Mouse (Mus musculus) CH12.LX (cell line): ENCODE results near the gene Scaf4. TPM values are rescaled to one million over a fixed set of nuclear protein-coding genes. Genes with fewer than 3 reads are reported as not detected.

Experiments
- DNase-seq: peaks from one replicate; pipeline ENCODE4 v3.0.0-alpha.2; 2013; ENCODE audit errors: extremely low read depth
- H3K27ac ChIP-seq: 2 replicates; pipeline ENCODE4 v1.5.1; 2012; ENCODE audit warnings: low read depth, mild to moderate bottlenecking, control low read depth, moderate library complexity; ENCODE audit not compliant: insufficient read depth
- H3K27me3 ChIP-seq: replicated peaks from 2 replicates; pipeline ENCODE3; 2012; ENCODE audit warnings: inconsistent platforms
- H3K36me3 ChIP-seq, 2 experiments: replicated peaks in 1 of 2; 2 replicates each; pipeline versions ENCODE3 to v1.6.1; 2012; ENCODE audit warnings: inconsistent platforms in 1 of 2, low read length in 1 of 2, mild to moderate bottlenecking in 1 of 2, mixed read lengths in 1 of 2, moderate library complexity in 1 of 2; ENCODE audit not compliant: control insufficient read depth in 1 of 2, insufficient read depth in 1 of 2
- H3K4me1 ChIP-seq, 2 experiments: 2 replicates each; pipeline ENCODE4 v1.6.1; 2012; ENCODE audit warnings: inconsistent platforms in 1 of 2, moderate library complexity in 1 of 2; ENCODE audit not compliant: insufficient read depth in 2 of 2, control insufficient read depth in 1 of 2
- H3K4me2 ChIP-seq: 2 replicates; pipeline ENCODE4 v1.6.1; 2012; ENCODE audit warnings: low read depth, mild to moderate bottlenecking, control low read depth; ENCODE audit not compliant: poor library complexity, insufficient read depth, severe bottlenecking
- H3K4me3 ChIP-seq, 3 experiments: fragments of 150-350 bp in 1 of 3; sonication (generic) in 1 of 3; replicated peaks in 1 of 3; 2 replicates each; pipeline versions ENCODE3 to v1.5.1; 2011 to 2012; ENCODE audit warnings: low read depth in 2 of 3, low read length in 2 of 3, mild to moderate bottlenecking in 2 of 3, moderate library complexity in 2 of 3, control low read depth in 1 of 3, improper control_type of control experiment in 1 of 3, inconsistent platforms in 1 of 3, mixed read lengths in 1 of 3; ENCODE audit not compliant: poor library complexity in 1 of 3
- H3K79me2 ChIP-seq: replicated peaks from 2 replicates; pipeline ENCODE4 v1.6.1; 2012; ENCODE audit warnings: mild to moderate bottlenecking, moderate library complexity; ENCODE audit not compliant: control insufficient read depth, poor library complexity, insufficient read depth, severe bottlenecking; ENCODE audit errors: extremely low read depth
- H3K9ac ChIP-seq: 2 replicates; pipeline ENCODE4 v1.6.1; 2012; ENCODE audit warnings: low read depth, mild to moderate bottlenecking, control low read depth, moderate library complexity; ENCODE audit not compliant: insufficient read depth
- H3K9me3 ChIP-seq: replicated peaks from 2 replicates; pipeline ENCODE3; 2012; ENCODE audit warnings: low read length, inconsistent platforms, mixed read lengths
- BHLHE40 ChIP-seq: IDR thresholded peaks from 2 replicates; pipeline ENCODE4 v1.6.1; 2011; ENCODE audit warnings: mild to moderate bottlenecking, low read depth, low read length, improper control_type of control experiment
- EP300 ChIP-seq: IDR thresholded peaks from 2 replicates; pipeline ENCODE4 v1.6.1; 2011; ENCODE audit warnings: low read length, improper control_type of control experiment
- ETS1 ChIP-seq: conservative IDR thresholded peaks from 2 replicates; pipeline ENCODE4 v1.6.1; 2012; ENCODE audit warnings: low read depth, mild to moderate bottlenecking, inconsistent platforms, low read length, improper control_type of control experiment, moderate library complexity
- HCFC1 ChIP-seq: IDR thresholded peaks from 2 replicates; pipeline ENCODE4 v1.6.1; 2012; ENCODE audit warnings: low read depth, mild to moderate bottlenecking, inconsistent platforms, low read length, improper control_type of control experiment
- IRF4 ChIP-seq: IDR thresholded peaks from 2 replicates; pipeline ENCODE4 v1.6.1; 2014; ENCODE audit warnings: low read depth, mild to moderate bottlenecking, inconsistent platforms, low read length, improper control_type of control experiment
- JUN ChIP-seq: IDR thresholded peaks from 2 replicates; pipeline ENCODE4 v1.6.1; 2011; ENCODE audit warnings: low read depth, mild to moderate bottlenecking, low read length, improper control_type of control experiment, moderate library complexity; ENCODE audit not compliant: insufficient read depth
- JUND ChIP-seq: conservative IDR thresholded peaks from 2 replicates; pipeline ENCODE4 v1.6.1; 2011; ENCODE audit warnings: low read depth, low read length, improper control_type of control experiment
- MAFK ChIP-seq: IDR thresholded peaks from 2 replicates; pipeline ENCODE4 v1.6.1; 2011; ENCODE audit warnings: low read length, improper control_type of control experiment; ENCODE audit not compliant: insufficient replicate concordance
- MAZ ChIP-seq: IDR thresholded peaks from 2 replicates; pipeline ENCODE4 v1.6.1; 2012; ENCODE audit warnings: low read depth, mild to moderate bottlenecking, inconsistent platforms, low read length, improper control_type of control experiment, moderate library complexity
- MYC ChIP-seq: IDR thresholded peaks from 2 replicates; pipeline ENCODE4 v1.6.1; 2011; ENCODE audit warnings: low read depth, mild to moderate bottlenecking, improper control_type of control experiment, low read length
- NELFE ChIP-seq: IDR thresholded peaks from 2 replicates; pipeline ENCODE4 v1.6.1; 2011; ENCODE audit warnings: low read depth, low read length, improper control_type of control experiment
- POLR2A ChIP-seq: IDR thresholded peaks from 2 replicates; pipeline ENCODE4 v1.6.1; 2011; ENCODE audit warnings: low read depth, mild to moderate bottlenecking, improper control_type of control experiment, low read length
- POLR2AphosphoS2 ChIP-seq: IDR thresholded peaks from 2 replicates; pipeline ENCODE4 v1.6.1; 2011; ENCODE audit warnings: low read depth, low read length, improper control_type of control experiment
- RAD21 ChIP-seq: IDR thresholded peaks from 2 replicates; pipeline ENCODE4 v1.6.1; 2011; ENCODE audit warnings: low read depth, mild to moderate bottlenecking, low read length, improper control_type of control experiment, moderate library complexity
- SIN3A ChIP-seq: IDR thresholded peaks from 2 replicates; pipeline ENCODE4 v1.6.1; 2012; ENCODE audit warnings: low read length, improper control_type of control experiment, inconsistent platforms
- SMC3 ChIP-seq: IDR thresholded peaks from 2 replicates; pipeline ENCODE4 v1.6.1; 2011; ENCODE audit warnings: low read depth, low read length, improper control_type of control experiment
- TBP ChIP-seq: conservative IDR thresholded peaks from 2 replicates; pipeline ENCODE4 v1.6.1; 2011; ENCODE audit warnings: low read depth, low read length, improper control_type of control experiment
- UBTF ChIP-seq: IDR thresholded peaks from 2 replicates; pipeline ENCODE4 v1.6.1; 2012; ENCODE audit warnings: low read depth, mild to moderate bottlenecking, inconsistent platforms, low read length, improper control_type of control experiment, moderate library complexity
- USF1 ChIP-seq: IDR thresholded peaks from 2 replicates; pipeline ENCODE4 v1.6.1; 2014; ENCODE audit warnings: low read depth, mild to moderate bottlenecking, inconsistent platforms, low read length, improper control_type of control experiment
- ZC3H11A ChIP-seq: IDR thresholded peaks from 2 replicates; pipeline ENCODE4 v1.6.1; 2012; ENCODE audit warnings: low read depth, mild to moderate bottlenecking, inconsistent platforms, low read length, improper control_type of control experiment
- ZMIZ1 ChIP-seq: IDR thresholded peaks from 2 replicates; pipeline ENCODE4 v1.6.1; 2012; ENCODE audit warnings: low read depth, mild to moderate bottlenecking, inconsistent platforms, low read length, improper control_type of control experiment
- ZNF384 ChIP-seq: IDR thresholded peaks from 2 replicates; pipeline ENCODE4 v1.6.1; 2012; ENCODE audit warnings: low read depth, low read length, improper control_type of control experiment, inconsistent platforms
- dilution Hi-C: fragments of 300-500 bp; cut with MboI; formaldehyde crosslinking; loops from 2 replicates; pipeline ENCODE4 v1.14.3; 2020; ENCODE audit warnings: low sequenced_read_pairs; ENCODE audit not compliant: extremely low pct_unique_long_range_greater_than_20kb, extremely low pct_ligation_motif_present
- in situ Hi-C: fragments of 300-500 bp; cut with MboI; formaldehyde crosslinking; loops from 3 replicates; pipeline ENCODE4 v1.14.3; 2019; ENCODE audit warnings: low sequenced_read_pairs, low pct_ligation_motif_present, low pct_unique_long_range_greater_than_20kb, mixed read lengths
- polyA plus RNA-seq: library from polyadenylated mRNA; unstranded; fragments of >175 nt; gene quantifications from 2 replicates; pipeline ENCODE4 v1.2.1, GENCODE M21; 2012; ENCODE audit warnings: low read depth; ENCODE audit not compliant: insufficient read length
- total RNA-seq, 2 experiments: library from RNA; depleted of rRNA; stranded (reverse); fragments of 300-350 nt in 1 of 2; fragments of >200 nt in 1 of 2; gene quantifications; 2 replicates each; pipeline ENCODE4 v1.2.3; 2012 to 2014

Gene Scaf4
- total and polyA plus RNA-seq, 3 experiments, result 6.0 to 60.4 (median 17.5) TPM

GRCm38 (mm10) chr16:90297479-90298425 is 13.4 kb upstream of the Scaf4 start:
- H3K79me2 ChIP-seq, result no peaks in the 10 kb centered on the region
- H3K36me3 ChIP-seq, result no peaks in the 10 kb centered on the region
- no peak for DNase-seq
- no peaks in the 10 kb centered on the region for H3K9me3 ChIP-seq
- peaks cover 4% of the 10 kb centered on the region for H3K27me3 ChIP-seq
- no peak for TF ChIP-seq JUN
- no peak for TF ChIP-seq SMC3
- no peak for TF ChIP-seq POLR2A
- TF ChIP-seq JUND, result no peak
- TF ChIP-seq ETS1, result no peak
- no peak for TF ChIP-seq MAZ
- no peak for TF ChIP-seq TBP
- TF ChIP-seq RAD21, result no peak
- TF ChIP-seq MAFK, result no peak
- no peak for TF ChIP-seq NELFE
- no peak for TF ChIP-seq MYC
- TF ChIP-seq HCFC1, result no peak
- no peak overlapping the region for H3K9ac ChIP-seq
- no peak overlapping the region for H3K4me2 ChIP-seq
- peaks cover 2 to 32% of the 10 kb centered on the region in 2 experiments; a peak in 2 of 4 replicates for H3K4me1 ChIP-seq
- dilution Hi-C loops (no loop called here), in situ Hi-C loops (no loop called here)
- H3K4me3 ChIP-seq, result no peak overlapping the region
- no peak overlapping the region for H3K27ac ChIP-seq

GRCm38 (mm10) chr16:90291675-90292074 is 7.4 kb upstream of the Scaf4 start:
- Histone ChIP-seq H3K4me3 (no peak overlapping the region), H3K79me2 (no peaks in the 10 kb centered on the region), H3K9me3 (no peaks in the 10 kb centered on the region), H3K27me3 (peaks cover 2% of the 10 kb centered on the region), H3K27ac (no peak overlapping the region)
- in situ Hi-C loops, result no loop called here
- no peak for DNase-seq
- TF ChIP-seq USF1 (no peak), BHLHE40 (no peak), ZNF384 (no peak), ZC3H11A (no peak), ZMIZ1 (no peak), POLR2A (no peak), EP300 (no peak), JUND (no peak), POLR2AphosphoS2 (no peak), ETS1 (no peak), UBTF (no peak), IRF4 (no peak), SIN3A (no peak)
- TF ChIP-seq, all 38 proteins: peak for 0
- Histone ChIP-seq H3K36me3 (no peaks in the 10 kb centered on the region), H3K4me1 (no peaks in the 10 kb centered on the region), H3K9ac (no peak overlapping the region), H3K4me2 (no peak overlapping the region)
- dilution Hi-C loops, result no loop called here
